24 mouse cellular contexts compared by ENCODE assay signal in the genomic region with DNA sequence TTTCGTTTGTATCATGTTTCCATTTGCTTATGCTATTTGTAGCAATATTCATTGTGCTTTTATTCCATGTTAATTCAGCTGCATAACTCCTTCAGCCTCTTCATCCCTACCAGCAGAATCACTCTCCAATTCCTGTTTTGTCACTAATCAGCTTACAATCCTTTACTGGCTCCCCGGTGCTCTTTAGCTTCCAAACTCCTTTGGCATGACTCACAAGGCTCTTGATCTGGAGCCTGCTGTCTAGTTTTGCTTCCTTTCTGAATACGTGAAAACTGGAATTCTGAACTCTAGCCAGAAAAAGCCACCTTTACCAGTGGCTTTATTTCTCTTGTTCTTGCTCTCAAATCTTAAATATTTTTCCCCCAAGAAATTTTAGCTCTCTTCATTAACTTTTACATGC. TPM values are rescaled to one million over a fixed set of nuclear protein-coding genes. Genes with fewer than 3 reads are reported as not detected.
DNase-seq lines count a peak whose midpoint lies in the region; ATAC-seq and TF ChIP-seq lines count a peak whose summit lies in the region.
"Had no signal": no experiment of that assay in that cellular context is flagged by ENCODE, and none has a peak within 500 bp of the region (broad histone marks: within the 10 kb centered on the region; RNA-seq: fewer than 3 reads in every experiment).

No protein-coding gene starts in this region.

- peak; percentile 31 for DNase-seq in embryonic facial prominence, embryonic 14.5 days (ENCODE audit: low spot score)
- no peak for DNase-seq in embryonic facial prominence, embryonic 10.5 days (ENCODE audit: low spot score)
- DNase-seq in heart, postnatal 10 days = peak; percentile 19 to 21
- DNase-seq in heart, embryonic 10.5 days (ENCODE audit: low spot score) = no peak
- DNase-seq in adipocyte (ENCODE audit: low spot score) = peak; percentile 65
- DNase-seq in layer of hippocampus, adult 9-10 months (ENCODE audit: low spot score) = no peak
- DNase-seq: cerebellum, adult 11-12 months; heart, postnatal 4 days; kidney, adult 18-20 months; kidney, postnatal 10 days; spleen, adult 18-20 months; thymus, adult 18-20 months had no signal

- H3ac ChIP-seq in myocyte (ENCODE audit: control insufficient read depth, insufficient read length) = no peak overlapping the region

- WGBS in embryonic facial prominence, embryonic 14.5 days = 26% methylated on average over 3 of the region's 3 CpGs
- 59% methylated on average over 3 of the region's 3 CpGs for WGBS in embryonic facial prominence, embryonic 10.5 days
- WGBS in heart, embryonic 10.5 days = 59% methylated on average over 3 of the region's 3 CpGs

- TF ChIP-seq POLR2A in myocyte (IDR thresholded peaks at IDR 0.05; ENCODE audit: insufficient read length, low read depth) = no peak

- no peak overlapping the region for H3K9ac ChIP-seq in embryonic facial prominence, embryonic 14.5 days (ENCODE audit: low read depth, low read length)
- H3K9ac ChIP-seq: embryonic facial prominence, embryonic 13.5 days; forebrain, embryonic 12.5 days; limb, embryonic 12.5 days; liver, embryonic 14.5 days; midbrain, embryonic 15.5 days had no signal

- no peaks in the 10 kb centered on the region for H3K9me3 ChIP-seq in embryonic facial prominence, embryonic 14.5 days (ENCODE audit: control insufficient read depth, low read length)
- no peaks in the 10 kb centered on the region for H3K9me3 ChIP-seq in embryonic facial prominence, embryonic 10.5 days
- H3K9me3 ChIP-seq in heart, embryonic 10.5 days = no peaks in the 10 kb centered on the region
- H3K9me3 ChIP-seq: embryonic facial prominence, embryonic 13.5 days; forebrain, embryonic 12.5 days; limb, embryonic 12.5 days; midbrain, embryonic 15.5 days had no signal

- H3K4me2 ChIP-seq in embryonic facial prominence, embryonic 14.5 days (ENCODE audit: low read depth, low read length) = no peak overlapping the region
- H3K4me2 ChIP-seq in myocyte (ENCODE audit: low read depth) = peak overlapping the region; percentile 60
- H3K4me2 ChIP-seq: embryonic facial prominence, embryonic 13.5 days; forebrain, embryonic 12.5 days; limb, embryonic 12.5 days; midbrain, embryonic 15.5 days had no signal

- no peaks in the 10 kb centered on the region for H3K27me3 ChIP-seq in embryonic facial prominence, embryonic 14.5 days (replicated peaks; ENCODE audit: control insufficient read depth, insufficient read depth, low read length)
- no peaks in the 10 kb centered on the region for H3K27me3 ChIP-seq in embryonic facial prominence, embryonic 10.5 days (replicated peaks; ENCODE audit: low read depth, poor library complexity, severe bottlenecking)
- H3K27me3 ChIP-seq in heart, embryonic 10.5 days (ENCODE audit: insufficient read depth, poor library complexity, severe bottlenecking) = no peaks in the 10 kb centered on the region
- H3K27me3 ChIP-seq in myocyte (ENCODE audit: control insufficient read depth, insufficient read depth, insufficient read length) = no peaks in the 10 kb centered on the region
- H3K27me3 ChIP-seq: embryonic facial prominence, embryonic 13.5 days; forebrain, embryonic 12.5 days; limb, embryonic 12.5 days; megakaryocyte, embryonic 14.5 days; midbrain, embryonic 15.5 days had no signal

- H3K27ac ChIP-seq in embryonic facial prominence, embryonic 14.5 days (replicated peaks; ENCODE audit: low read depth, low read length) = no peak overlapping the region
- H3K27ac ChIP-seq in embryonic facial prominence, embryonic 10.5 days (replicated peaks) = no peak overlapping the region
- no peak overlapping the region for H3K27ac ChIP-seq in heart, embryonic 10.5 days
- H3K27ac ChIP-seq: embryonic facial prominence, embryonic 13.5 days; forebrain, embryonic 12.5 days; layer of hippocampus, adult 2 months; left cerebral cortex, adult 2 months; limb, embryonic 12.5 days; liver, embryonic 14.5 days; midbrain, embryonic 15.5 days had no signal

- ATAC-seq in embryonic facial prominence, embryonic 14.5 days (ENCODE audit: low read depth) = no peak
- ATAC-seq: midbrain, embryonic 15.5 days had no signal

- H3K36me3 ChIP-seq in embryonic facial prominence, embryonic 14.5 days (ENCODE audit: control insufficient read depth, insufficient read depth, low read length) = no peaks in the 10 kb centered on the region
- no peaks in the 10 kb centered on the region for H3K36me3 ChIP-seq in embryonic facial prominence, embryonic 10.5 days (replicated peaks)
- H3K36me3 ChIP-seq in heart, embryonic 10.5 days = no peaks in the 10 kb centered on the region
- H3K36me3 ChIP-seq in myocyte (ENCODE audit: control insufficient read depth, insufficient read depth) = no peaks in the 10 kb centered on the region
- H3K36me3 ChIP-seq: embryonic facial prominence, embryonic 13.5 days; forebrain, embryonic 12.5 days; limb, embryonic 12.5 days; midbrain, embryonic 15.5 days had no signal

- intact Hi-C loops in heart, postnatal 10 days (cut with DNase I) = no loop called here

- no peak overlapping the region for H3K4me3 ChIP-seq in embryonic facial prominence, embryonic 14.5 days (ENCODE audit: low read depth, low read length)
- H3K4me3 ChIP-seq in embryonic facial prominence, embryonic 10.5 days = no peak overlapping the region
- H3K4me3 ChIP-seq in heart, embryonic 10.5 days = no peak overlapping the region
- H3K4me3 ChIP-seq in myocyte = no peak overlapping the region
- H3K4me3 ChIP-seq: embryonic facial prominence, embryonic 13.5 days; forebrain, embryonic 12.5 days; layer of hippocampus, adult 2 months; left cerebral cortex, adult 2 months; limb, embryonic 12.5 days; megakaryocyte, embryonic 14.5 days; midbrain, embryonic 15.5 days had no signal

- H3K4me1 ChIP-seq in embryonic facial prominence, embryonic 14.5 days (ENCODE audit: control insufficient read depth, insufficient read depth, low read length) = no peaks in the 10 kb centered on the region
- H3K4me1 ChIP-seq in embryonic facial prominence, embryonic 10.5 days = peaks cover 4% of the 10 kb centered on the region
- H3K4me1 ChIP-seq in heart, embryonic 10.5 days = no peaks in the 10 kb centered on the region
- H3K4me1 ChIP-seq: embryonic facial prominence, embryonic 13.5 days; forebrain, embryonic 12.5 days; limb, embryonic 12.5 days; megakaryocyte, embryonic 14.5 days; midbrain, embryonic 15.5 days had no signal

- H3K79me2 ChIP-seq in myocyte (ENCODE audit: control insufficient read depth, insufficient read depth) = no peaks in the 10 kb centered on the region

TF ChIP-seq in myocyte, 11 proteins besides CTCF, POLR2A, EP300 and RAD21:
- TF ChIP-seq POLR2AphosphoS2 (IDR thresholded peaks at IDR 0.05; ENCODE audit: insufficient read length, low read depth) (no peak), SRF (IDR thresholded peaks at IDR 0.05; ENCODE audit: control insufficient read depth, insufficient read length, low read depth) (no peak), E2F4 (IDR thresholded peaks at IDR 0.05; ENCODE audit: insufficient read depth) (no peak), MYOD1 (IDR thresholded peaks at IDR 0.05; ENCODE audit: control insufficient read depth in 1 of 3, insufficient read length in 2 of 3, low read depth in 2 of 3) (no peak), TCF3 (IDR thresholded peaks at IDR 0.05; ENCODE audit: insufficient read length, low read depth) (no peak), USF1 (IDR thresholded peaks at IDR 0.05; ENCODE audit: low read depth) (no peak), TCF12 (IDR thresholded peaks at IDR 0.05; ENCODE audit: insufficient read depth, poor library complexity, severe bottlenecking) (no peak), REST (IDR thresholded peaks at IDR 0.05; ENCODE audit: insufficient read depth, insufficient read length) (no peak), MYOG (IDR thresholded peaks at IDR 0.05; ENCODE audit: control insufficient read depth in 1 of 3, insufficient read depth in 1 of 3, insufficient read length in 2 of 3, low read depth in 2 of 3) (no peak), CEBPB (IDR thresholded peaks at IDR 0.05; ENCODE audit: insufficient read depth, poor library complexity, severe bottlenecking) (no peak), MAX (IDR thresholded peaks at IDR 0.05; ENCODE audit: low read depth) (no peak)

RNA-seq across cellular contexts. Expression of a gene that starts 56.3 kb away (rescaled TPM):
- not detected in 2 replicates for polyA plus RNA-seq in embryonic facial prominence, embryonic 14.5 days (2014; fragmentation: Nextera tagmentation; extraction: Ambion mirVana)
- polyA plus RNA-seq in embryonic facial prominence, embryonic 10.5 days (2016; fragmentation: Nextera tagmentation; extraction: Ambion mirVana) = not detected in 2 replicates
- not detected for total RNA-seq in heart, postnatal 10 days (2021)
- not detected in 2 replicates for polyA plus RNA-seq in heart, embryonic 10.5 days (2016; fragmentation: Nextera tagmentation; extraction: Ambion mirVana)
- not detected for polyA plus RNA-seq in myocyte (2012; fragmentation: generic; extraction: Trizol)
- total RNA-seq: heart, postnatal 4 days; layer of hippocampus, adult 2 months; left cerebral cortex, adult 2 months had no signal
- polyA plus RNA-seq: cortical plate, adult 2 months; forebrain, embryonic 12.5 days; limb, embryonic 12.5 days; liver, embryonic 14.5 days; lung, embryonic 16.5 days; midbrain, embryonic 15.5 days; stomach, embryonic 14.5 days had no signal

Comparison
In these comparisons a context has a peak if more than half of its experiments do, and no peak if none do; other contexts are left out.
1. DNase-seq: peak in embryonic facial prominence, embryonic 14.5 days (single experiment), heart, postnatal 10 days (2 of 2) and adipocyte (single experiment); none in embryonic facial prominence, embryonic 10.5 days (single experiment), heart, embryonic 10.5 days (single experiment) and layer of hippocampus, adult 9-10 months (single experiment).